Mouse (Mus musculus): ENCODE results near the gene Ybx1. TPM values are rescaled to one million over a fixed set of nuclear protein-coding genes. Genes with fewer than 3 reads are reported as not detected.
"Not testable (repeated sequence)": the region's sequence is repeated elsewhere in the genome, so short reads cannot be mapped to it uniquely, and the experiment has no call there.

Gene Ybx1
- polyA plus RNA-seq, 1 experiment: 734 TPM

- peak overlapping the region; percentile 86 for H3K4me3 ChIP-seq
- H3K79me2 ChIP-seq (ENCODE audit: control insufficient read depth, insufficient read depth): peaks cover 54% of the 10 kb centered on the region
- H3K36me3 ChIP-seq (ENCODE audit: control insufficient read depth, insufficient read depth): peaks cover 16% of the 10 kb centered on the region
- no peaks in the 10 kb centered on the region for H3K27me3 ChIP-seq (ENCODE audit: control insufficient read depth, insufficient read depth, insufficient read length)
- no peak for TF ChIP-seq MYOG (IDR thresholded peaks at IDR 0.05; ENCODE audit: control insufficient read depth in 1 of 3, insufficient read depth in 1 of 3, insufficient read length in 2 of 3, low read depth in 2 of 3)
- TF ChIP-seq MYOD1 (IDR thresholded peaks at IDR 0.05; ENCODE audit: control insufficient read depth in 1 of 3, insufficient read length in 2 of 3, low read depth in 2 of 3): no peak
- peak; percentile 42 for TF ChIP-seq POLR2A (IDR thresholded peaks at IDR 0.05; ENCODE audit: insufficient read length, low read depth)
- peak; percentile 58 for TF ChIP-seq POLR2AphosphoS2 (IDR thresholded peaks at IDR 0.05; ENCODE audit: insufficient read length, low read depth)
- no peak for TF ChIP-seq MAX (IDR thresholded peaks at IDR 0.05; ENCODE audit: low read depth)
- peak overlapping the region; percentile 99 for H3ac ChIP-seq (ENCODE audit: control insufficient read depth, insufficient read length)
- peak overlapping the region; percentile 92 for H3K4me2 ChIP-seq (ENCODE audit: low read depth)
Observed at GRCm38 (mm10) chr4:119293574-119294258, 688 bp downstream of the Ybx1 start.

- TF ChIP-seq E2F4 (IDR thresholded peaks at IDR 0.05; ENCODE audit: insufficient read depth) (no peak), CEBPB (IDR thresholded peaks at IDR 0.05; ENCODE audit: insufficient read depth, poor library complexity, severe bottlenecking) (no peak), REST (IDR thresholded peaks at IDR 0.05; ENCODE audit: insufficient read depth, insufficient read length) (no peak), TCF3 (IDR thresholded peaks at IDR 0.05; ENCODE audit: insufficient read length, low read depth) (no peak), MYOG (IDR thresholded peaks at IDR 0.05; ENCODE audit: control insufficient read depth in 1 of 3, insufficient read depth in 1 of 3, insufficient read length in 2 of 3, low read depth in 2 of 3) (peak in 2 of 3 experiments; percentile 14 to 43), MAX (IDR thresholded peaks at IDR 0.05; ENCODE audit: low read depth) (no peak), POLR2AphosphoS2 (IDR thresholded peaks at IDR 0.05; ENCODE audit: insufficient read length, low read depth) (peak; percentile 15), POLR2A (IDR thresholded peaks at IDR 0.05; ENCODE audit: insufficient read length, low read depth) (no peak)
- Histone ChIP-seq H3K4me2 (ENCODE audit: low read depth) (peak overlapping the region; percentile 92), H3K79me2 (ENCODE audit: control insufficient read depth, insufficient read depth) (peaks cover 61% of the 10 kb centered on the region), H3K36me3 (ENCODE audit: control insufficient read depth, insufficient read depth) (peaks cover 16% of the 10 kb centered on the region), H3K4me3 (peak overlapping the region; percentile 86), H3ac (ENCODE audit: control insufficient read depth, insufficient read length) (peak overlapping the region; percentile 99), H3K27me3 (ENCODE audit: control insufficient read depth, insufficient read depth, insufficient read length) (no peaks in the 10 kb centered on the region)
Observed at GRCm38 (mm10) chr4:119292771-119293573, 1.4 kb downstream of the Ybx1 start.

DNA sequence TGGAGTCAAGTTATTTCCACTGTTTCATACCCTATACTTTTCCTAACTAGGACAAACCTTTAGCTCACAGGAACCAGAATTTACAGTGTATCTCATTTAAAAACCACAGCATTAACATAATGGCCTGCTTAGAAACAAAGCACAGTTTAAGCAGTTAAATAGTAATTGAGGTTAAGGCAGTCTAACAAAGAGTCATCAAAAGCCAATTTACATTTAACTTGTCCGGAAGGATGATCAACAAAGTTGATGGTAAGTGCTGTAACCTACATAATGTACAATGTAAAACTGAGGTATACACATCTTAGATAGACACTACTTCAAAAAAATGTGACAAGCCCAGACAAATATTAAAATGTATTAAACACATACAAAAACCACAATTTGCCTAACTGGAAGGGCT, 2.5 kb downstream of the Ybx1 start:
- Histone ChIP-seq H3K36me3 (ENCODE audit: control insufficient read depth, insufficient read depth) (peaks cover 16% of the 10 kb centered on the region), H3K79me2 (ENCODE audit: control insufficient read depth, insufficient read depth) (peaks cover 72% of the 10 kb centered on the region), H3K4me2 (ENCODE audit: low read depth) (peak overlapping the region; percentile 92), H3K27me3 (ENCODE audit: control insufficient read depth, insufficient read depth, insufficient read length) (no peaks in the 10 kb centered on the region), H3K4me3 (peak overlapping the region; percentile 86), H3ac (ENCODE audit: control insufficient read depth, insufficient read length) (no peak overlapping the region)
- TF ChIP-seq POLR2AphosphoS2 (IDR thresholded peaks at IDR 0.05; ENCODE audit: insufficient read length, low read depth) (no peak), TCF12 (IDR thresholded peaks at IDR 0.05; ENCODE audit: insufficient read depth, poor library complexity, severe bottlenecking) (no peak), MAX (IDR thresholded peaks at IDR 0.05; ENCODE audit: low read depth) (no peak), POLR2A (IDR thresholded peaks at IDR 0.05; ENCODE audit: insufficient read length, low read depth) (no peak), SRF (IDR thresholded peaks at IDR 0.05; ENCODE audit: control insufficient read depth, insufficient read length, low read depth) (no peak), TCF3 (IDR thresholded peaks at IDR 0.05; ENCODE audit: insufficient read length, low read depth) (no peak), USF1 (IDR thresholded peaks at IDR 0.05; ENCODE audit: low read depth) (no peak), E2F4 (IDR thresholded peaks at IDR 0.05; ENCODE audit: insufficient read depth) (no peak), MYOD1 (IDR thresholded peaks at IDR 0.05; ENCODE audit: control insufficient read depth in 1 of 3, insufficient read length in 2 of 3, low read depth in 2 of 3) (no peak)

DNA sequence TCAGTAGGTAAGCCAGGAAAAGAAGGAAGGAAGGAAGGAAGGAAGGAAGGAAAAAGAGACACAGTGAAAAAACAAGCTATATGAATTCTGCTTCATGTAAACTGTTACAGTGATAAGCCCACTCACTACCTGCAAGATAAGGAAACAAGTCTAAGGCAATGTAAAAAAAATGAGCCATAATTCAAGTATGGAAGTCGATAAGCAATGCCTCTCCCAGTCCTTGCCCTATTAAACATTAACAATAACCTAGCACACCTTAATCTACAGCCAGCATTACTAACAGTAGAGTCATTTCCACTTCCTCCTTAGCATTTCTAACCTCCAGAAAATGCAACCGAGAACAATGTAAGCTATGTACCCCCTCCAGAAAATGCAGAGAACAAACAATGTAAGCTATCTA, 9.1 kb downstream of the Ybx1 start:
- Histone ChIP-seq H3K27me3 (ENCODE audit: control insufficient read depth, insufficient read depth, insufficient read length) (no peaks in the 10 kb centered on the region), H3K4me2 (ENCODE audit: low read depth) (no peak overlapping the region), H3K79me2 (ENCODE audit: control insufficient read depth, insufficient read depth) (peaks cover 72% of the 10 kb centered on the region), H3K4me3 (no peak overlapping the region), H3K36me3 (ENCODE audit: control insufficient read depth, insufficient read depth) (peaks cover 53% of the 10 kb centered on the region), H3ac (ENCODE audit: control insufficient read depth, insufficient read length) (no peak overlapping the region)
- TF ChIP-seq MYOD1 (IDR thresholded peaks at IDR 0.05; ENCODE audit: control insufficient read depth in 1 of 3, insufficient read length in 2 of 3, low read depth in 2 of 3) (no peak), MAX (IDR thresholded peaks at IDR 0.05; ENCODE audit: low read depth) (no peak), POLR2AphosphoS2 (IDR thresholded peaks at IDR 0.05; ENCODE audit: insufficient read length, low read depth) (no peak), SRF (IDR thresholded peaks at IDR 0.05; ENCODE audit: control insufficient read depth, insufficient read length, low read depth) (no peak), MYOG (IDR thresholded peaks at IDR 0.05; ENCODE audit: control insufficient read depth in 1 of 3, insufficient read depth in 1 of 3, insufficient read length in 2 of 3, low read depth in 2 of 3) (no peak)

- TF ChIP-seq POLR2AphosphoS2 (IDR thresholded peaks at IDR 0.05; ENCODE audit: insufficient read length, low read depth) (no peak), POLR2A (IDR thresholded peaks at IDR 0.05; ENCODE audit: insufficient read length, low read depth) (no peak), MYOD1 (IDR thresholded peaks at IDR 0.05; ENCODE audit: control insufficient read depth in 1 of 3, insufficient read length in 2 of 3, low read depth in 2 of 3) (no peak), USF1 (IDR thresholded peaks at IDR 0.05; ENCODE audit: low read depth) (no peak), CEBPB (IDR thresholded peaks at IDR 0.05; ENCODE audit: insufficient read depth, poor library complexity, severe bottlenecking) (no peak), MAX (IDR thresholded peaks at IDR 0.05; ENCODE audit: low read depth) (no peak), SRF (IDR thresholded peaks at IDR 0.05; ENCODE audit: control insufficient read depth, insufficient read length, low read depth) (no peak), E2F4 (IDR thresholded peaks at IDR 0.05; ENCODE audit: insufficient read depth) (no peak), REST (IDR thresholded peaks at IDR 0.05; ENCODE audit: insufficient read depth, insufficient read length) (no peak), MYOG (IDR thresholded peaks at IDR 0.05; ENCODE audit: control insufficient read depth in 1 of 3, insufficient read depth in 1 of 3, insufficient read length in 2 of 3, low read depth in 2 of 3) (no peak), TCF3 (IDR thresholded peaks at IDR 0.05; ENCODE audit: insufficient read length, low read depth) (no peak), TCF12 (IDR thresholded peaks at IDR 0.05; ENCODE audit: insufficient read depth, poor library complexity, severe bottlenecking) (no peak)
- no peak overlapping the region for H3K4me2 ChIP-seq (ENCODE audit: low read depth)
- H3K36me3 ChIP-seq (ENCODE audit: control insufficient read depth, insufficient read depth): peaks cover 52% of the 10 kb centered on the region
- H3ac ChIP-seq (ENCODE audit: control insufficient read depth, insufficient read length): no peak overlapping the region
- H3K4me3 ChIP-seq: no peak overlapping the region
- H3K27me3 ChIP-seq (ENCODE audit: control insufficient read depth, insufficient read depth, insufficient read length): no peaks in the 10 kb centered on the region
- peaks cover 67% of the 10 kb centered on the region for H3K79me2 ChIP-seq (ENCODE audit: control insufficient read depth, insufficient read depth)
Observed at GRCm38 (mm10) chr4:119284861-119285260, 9.5 kb downstream of the Ybx1 start.

DNA sequence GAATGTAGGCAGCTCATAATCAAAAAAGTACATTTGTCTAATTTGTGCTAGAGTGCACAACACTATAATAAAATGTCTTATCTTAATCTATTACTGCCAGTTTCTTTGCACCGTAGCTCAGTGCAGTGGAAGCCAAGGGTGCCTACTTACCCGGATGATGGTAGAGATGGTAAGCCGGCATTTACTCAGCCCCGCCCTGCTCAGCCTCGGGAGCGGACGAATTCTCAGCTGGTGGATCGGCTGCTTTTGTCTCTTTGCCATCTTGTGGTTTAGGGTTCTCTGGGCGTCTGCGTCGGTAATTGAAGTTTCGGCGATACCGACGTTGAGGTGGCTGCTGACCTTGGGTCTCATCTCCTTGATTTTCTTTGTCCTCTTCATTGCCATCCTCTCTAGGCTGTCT, 15.6 kb downstream of the Ybx1 start:
- H3K4me3 ChIP-seq; H3K79me2 ChIP-seq (ENCODE audit: control insufficient read depth, insufficient read depth); H3K4me2 ChIP-seq (ENCODE audit: low read depth); H3ac ChIP-seq (ENCODE audit: control insufficient read depth, insufficient read length); H3K27me3 ChIP-seq (ENCODE audit: control insufficient read depth, insufficient read depth, insufficient read length): not testable (repeated sequence)
- H3K36me3 ChIP-seq (ENCODE audit: control insufficient read depth, insufficient read depth): peaks cover 64% of the 10 kb centered on the region
